Mouse (Mus musculus): ENCODE measurements around the gene Calhm3. TPM values are rescaled to one million over a fixed set of nuclear protein-coding genes. Genes with fewer than 3 reads are reported as not detected.

Gene Calhm3
- polyA plus RNA-seq, 1 experiment from 2014 or later, result not detected

GRCm38 (mm10) chr19:47168793-47169412 is 11.3 kb upstream of the Calhm3 start:
- ChIA-PET CTCF (interaction anchor here (0.7 to 6.4 kb wide), 26 partner anchors 10 to 500 kb away, joined by 3 to 46 read pairs (median 5); partner anchors contain the start of gene Calhm2), POLR2A (interaction anchor here (1.4 kb wide), 1 partner anchor 44 kb away, joined by 3 read pairs; no protein-coding TSS in a partner anchor)
- DNase-seq (ENCODE audit: low read depth, low spot score) (no peak), ATAC-seq (peak; percentile 77)
- peaks cover 13% of the 10 kb centered on the region for H3K27me3 ChIP-seq
- in situ Hi-C loops (cut with MboI; ENCODE audit: low pct_unique_long_range_greater_than_20kb), result loop anchor here (5.0 kb wide), 1 partner anchor 47 kb away; no protein-coding TSS in a partner anchor
- TF ChIP-seq CTCF (IDR thresholded peaks at IDR 0.05), result peak; percentile 87

GRCm38 (mm10) chr19:47168223-47168622 is 10.7 kb upstream of the Calhm3 start:
- POLR2A ChIA-PET, result interaction anchor here (1.4 kb wide), 1 partner anchor 43 kb away, joined by 3 read pairs; no protein-coding TSS in a partner anchor
- ATAC-seq, result no peak
- in situ Hi-C loops (cut with MboI; ENCODE audit: low pct_unique_long_range_greater_than_20kb), result loop anchor here (5.0 kb wide), 1 partner anchor 46 kb away; no protein-coding TSS in a partner anchor
- CTCF ChIA-PET, result interaction anchor here (0.7 to 6.4 kb wide), 26 partner anchors 9 to 476 kb away, joined by 3 to 46 read pairs (median 5); partner anchors contain the start of gene Calhm2
- peak; percentile 86 for TF ChIP-seq CTCF (IDR thresholded peaks at IDR 0.05)
- peaks cover 9% of the 10 kb centered on the region for H3K27me3 ChIP-seq
- DNase-seq (ENCODE audit: low read depth, low spot score), result no peak

DNA sequence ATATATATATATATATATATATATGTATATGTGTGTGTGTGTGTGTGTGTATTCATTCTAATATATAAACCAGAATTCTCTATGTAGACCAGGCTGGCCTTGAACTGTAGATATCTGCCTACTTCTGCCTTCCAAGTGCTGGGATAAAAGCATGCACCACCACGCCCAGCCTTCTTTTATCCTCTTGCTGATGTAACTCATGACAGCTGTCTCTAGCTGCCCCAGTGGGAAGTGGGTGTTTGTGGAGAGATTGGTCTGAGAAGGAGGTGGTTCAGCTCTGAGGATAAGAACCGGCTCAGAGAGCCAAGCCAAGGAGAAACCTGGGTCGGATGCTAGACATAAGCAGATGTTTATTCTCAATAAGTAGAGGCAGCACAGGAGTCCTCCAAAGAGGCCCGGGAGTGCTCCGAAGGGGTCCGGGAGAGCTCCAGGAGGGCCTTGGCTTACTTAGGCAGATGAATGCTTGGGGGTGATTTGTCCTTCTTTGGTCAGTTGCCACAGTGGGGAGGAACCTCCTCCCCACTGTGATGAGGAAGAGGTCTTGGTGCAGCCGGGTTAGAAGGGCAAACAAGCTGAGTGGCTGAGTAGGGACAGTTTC is 10.2 kb upstream of the Calhm3 start:
- H3K27me3 ChIP-seq, result peaks cover 4% of the 10 kb centered on the region
- CTCF ChIA-PET, result interaction anchor here (0.9 to 6.4 kb wide), 15 partner anchors 11 to 105 kb away, joined by 3 to 46 read pairs (median 6); no protein-coding TSS in a partner anchor
- POLR2A ChIA-PET, result interaction anchor here (1.4 kb wide), 1 partner anchor 43 kb away, joined by 3 read pairs; no protein-coding TSS in a partner anchor
- no peak for DNase-seq (ENCODE audit: low read depth, low spot score)
- no peak for TF ChIP-seq CTCF (IDR thresholded peaks at IDR 0.05)
- in situ Hi-C loops (cut with MboI; ENCODE audit: low pct_unique_long_range_greater_than_20kb), result loop anchor here (5.0 kb wide), 1 partner anchor 45 kb away; no protein-coding TSS in a partner anchor
- ATAC-seq, result no peak

- in situ Hi-C loops (cut with MboI; ENCODE audit: low pct_unique_long_range_greater_than_20kb), result loop anchor here (5.0 kb wide), 1 partner anchor 44 kb away; no protein-coding TSS in a partner anchor
- no peak for DNase-seq (ENCODE audit: low read depth, low spot score)
- ChIA-PET POLR2A (no interaction called here), CTCF (interaction anchor here (1.0 to 6.4 kb wide), 4 partner anchors 9 to 46 kb away, joined by 3 to 46 read pairs (median 10); no protein-coding TSS in a partner anchor)
- ATAC-seq, result no peak
- no peak for TF ChIP-seq CTCF (IDR thresholded peaks at IDR 0.05)
- no peaks in the 10 kb centered on the region for H3K27me3 ChIP-seq
These were observed 9.2 kb upstream of the Calhm3 start for GRCm38 (mm10) chr19:47166758-47167157.

- no peak for TF ChIP-seq CTCF (IDR thresholded peaks at IDR 0.05)
- POLR2A ChIA-PET, result no interaction called here
- DNase-seq (ENCODE audit: low read depth, low spot score), result no peak
- ATAC-seq, result no peak
- CTCF ChIA-PET, result interaction anchor here (6.4 kb wide), 1 partner anchor 39 kb away, joined by 46 read pairs; no protein-coding TSS in a partner anchor
- in situ Hi-C loops (cut with MboI; ENCODE audit: low pct_unique_long_range_greater_than_20kb), result no loop called here
- H3K27me3 ChIP-seq, result no peaks in the 10 kb centered on the region
These were observed 5.7 kb upstream of the Calhm3 start for GRCm38 (mm10) chr19:47163176-47163744.

- no peak for TF ChIP-seq CTCF (IDR thresholded peaks at IDR 0.05)
- ATAC-seq, result no peak
- POLR2A ChIA-PET, result interaction anchor here (0.6 kb wide), 1 partner anchor 22 kb away, joined by 3 read pairs; no protein-coding TSS in a partner anchor
- CTCF ChIA-PET, result no interaction called here
- in situ Hi-C loops (cut with MboI; ENCODE audit: low pct_unique_long_range_greater_than_20kb), result no loop called here
- H3K27me3 ChIP-seq, result peaks cover 9% of the 10 kb centered on the region
- DNase-seq (ENCODE audit: low read depth, low spot score), result no peak
These were observed 4.1 kb upstream of the Calhm3 start for GRCm38 (mm10) chr19:47161669-47162068.

- H3K27me3 ChIP-seq, result peaks cover 34% of the 10 kb centered on the region
- DNase-seq (ENCODE audit: low read depth, low spot score) (no peak), ATAC-seq (no peak)
- no peak for TF ChIP-seq CTCF (IDR thresholded peaks at IDR 0.05)
- CTCF ChIA-PET, result no interaction called here
- POLR2A ChIA-PET, result no interaction called here
- in situ Hi-C loops (cut with MboI; ENCODE audit: low pct_unique_long_range_greater_than_20kb), result no loop called here
These were observed 3.8 kb downstream of the Calhm3 start for GRCm38 (mm10) chr19:47153767-47154166.

- ChIA-PET POLR2A (no interaction called here), CTCF (interaction anchor here (5.6 kb wide), 1 partner anchor 16 kb away, joined by 28 read pairs; no protein-coding TSS in a partner anchor)
- in situ Hi-C loops (cut with MboI; ENCODE audit: low pct_unique_long_range_greater_than_20kb), result no loop called here
- no peak for TF ChIP-seq CTCF (IDR thresholded peaks at IDR 0.05)
- peaks cover 25% of the 10 kb centered on the region for H3K27me3 ChIP-seq
- no peak for ATAC-seq
- DNase-seq (ENCODE audit: low read depth, low spot score), result no peak
These were observed 5.5 kb downstream of the Calhm3 start for GRCm38 (mm10) chr19:47152062-47152369.

DNA sequence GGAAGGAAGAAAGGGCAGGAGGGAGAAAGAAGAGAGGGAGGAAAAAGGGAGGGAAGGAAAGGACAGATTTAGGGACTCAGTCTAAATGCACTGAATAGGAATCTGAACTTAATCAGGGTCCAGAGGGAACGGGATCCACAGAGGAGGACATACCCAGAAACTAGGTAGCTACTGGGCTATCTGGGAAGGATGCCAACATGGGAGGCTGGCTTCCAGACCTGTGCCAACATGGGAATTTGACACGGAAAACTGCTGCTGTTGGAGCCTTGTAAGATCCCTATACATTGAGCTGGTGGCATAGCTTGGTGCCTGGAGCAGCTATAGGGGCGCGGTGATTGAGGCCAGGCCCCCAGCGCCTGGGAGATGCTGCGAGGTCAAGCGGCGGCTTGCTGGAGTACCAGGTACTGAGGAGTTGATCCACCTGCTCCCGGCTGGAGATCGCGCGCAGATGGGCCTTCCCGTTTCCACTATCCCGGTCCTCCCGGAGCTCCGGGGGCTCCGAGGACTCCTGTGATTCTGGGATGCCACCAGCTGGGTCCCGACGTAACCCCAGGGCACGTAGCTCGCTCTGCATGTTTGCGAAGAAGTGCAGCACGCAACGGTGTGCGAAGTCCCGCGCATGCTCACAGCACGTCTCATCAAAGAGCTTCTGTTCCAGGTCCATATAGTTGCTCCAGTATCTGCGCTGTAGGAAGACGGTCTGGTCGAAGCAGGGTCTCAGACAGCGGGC is 6.1 kb downstream of the Calhm3 start:
- ChIA-PET POLR2A (no interaction called here), CTCF (interaction anchor here (5.6 kb wide), 1 partner anchor 17 kb away, joined by 28 read pairs; no protein-coding TSS in a partner anchor)
- TF ChIP-seq CTCF (IDR thresholded peaks at IDR 0.05), result no peak
- H3K27me3 ChIP-seq, result peaks cover 25% of the 10 kb centered on the region
- DNase-seq (ENCODE audit: low read depth, low spot score) (no peak), ATAC-seq (no peak)
- in situ Hi-C loops (cut with MboI; ENCODE audit: low pct_unique_long_range_greater_than_20kb), result no loop called here

DNA sequence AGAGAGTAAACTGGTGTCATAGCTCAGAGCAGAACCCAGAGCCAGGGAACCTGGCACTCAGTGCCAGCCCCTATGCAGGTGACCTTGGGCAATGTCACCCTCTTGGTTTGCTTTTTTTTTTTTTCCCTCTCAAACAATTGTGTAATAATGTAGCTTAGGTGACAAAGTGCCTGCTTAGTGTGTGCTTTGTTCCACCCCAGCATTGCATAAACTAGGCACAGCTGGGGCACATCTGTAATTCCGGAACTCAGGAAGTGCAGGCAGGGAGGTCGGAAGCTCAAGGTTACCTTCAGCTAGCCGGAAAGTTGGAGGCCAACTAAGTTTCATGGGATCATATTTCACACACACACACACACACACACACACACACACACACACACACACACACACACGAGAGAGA is 7.7 kb downstream of the Calhm3 start:
- ChIA-PET CTCF (interaction anchor here (1.5 to 5.6 kb wide), 2 partner anchors 19 to 27 kb away, joined by 4 to 28 read pairs; no protein-coding TSS in a partner anchor), POLR2A (no interaction called here)
- peaks cover 19% of the 10 kb centered on the region for H3K27me3 ChIP-seq
- ATAC-seq (no peak), DNase-seq (ENCODE audit: low read depth, low spot score) (no peak)
- no peak for TF ChIP-seq CTCF (IDR thresholded peaks at IDR 0.05)
- in situ Hi-C loops (cut with MboI; ENCODE audit: low pct_unique_long_range_greater_than_20kb), result no loop called here
